9 mouse cellular contexts compared by ENCODE assay signal in genomic region chr5:106276186-106276585, GRCm38 (mm10).
DNase-seq lines count a peak whose midpoint lies in the region; ATAC-seq and TF ChIP-seq lines count a peak whose summit lies in the region.
"Had no signal": no experiment of that assay in that cellular context is flagged by ENCODE, and none has a peak within 500 bp of the region (broad histone marks: within the 10 kb centered on the region; RNA-seq: fewer than 3 reads in every experiment).

No protein-coding gene starts in this region.

- 13% methylated on average over 2 of the region's 2 CpGs for WGBS in lung, postnatal 0 days

- no peak overlapping the region for H3K4me2 ChIP-seq in lung, postnatal 0 days (replicated peaks; ENCODE audit: low read depth, low read length)

- TF ChIP-seq EP300 in lung, postnatal 0 days (IDR thresholded peaks at IDR 0.05), result no peak

- H3K27me3 ChIP-seq in lung, postnatal 0 days (replicated peaks; ENCODE audit: insufficient read depth, low read length), result no peaks in the 10 kb centered on the region

- H3K4me1 ChIP-seq in lung, postnatal 0 days (ENCODE audit: insufficient read depth, low read depth, low read length), result no peaks in the 10 kb centered on the region

- peak; percentile 6 for DNase-seq in adrenal gland, postnatal 10 days
- DNase-seq in adrenal gland, adult 8-10 months, result no peak
- DNase-seq in lung, postnatal 0 days (ENCODE audit: low spot score), result no peak
- no peak for DNase-seq in lung, postnatal 14 days
- peak; percentile 11 to 54 for DNase-seq in frontal cortex, postnatal 36 days (ENCODE audit: low spot score in 2 of 2)
- peak; percentile 16 for DNase-seq in right cerebral cortex, postnatal 25 days
- DNase-seq in kidney, adult 9 months, result no peak

- TF ChIP-seq CTCF in lung, postnatal 0 days (IDR thresholded peaks at IDR 0.05), result peak; percentile 30; the same call in 1 of the 2 replicates

- no peak overlapping the region for H3K9ac ChIP-seq in lung, postnatal 0 days (replicated peaks; ENCODE audit: low read depth)

- H3K4me3 ChIP-seq in lung, postnatal 0 days (ENCODE audit: low read depth, low read length), result no peak overlapping the region

- no peaks in the 10 kb centered on the region for H3K9me3 ChIP-seq in lung, postnatal 0 days (ENCODE audit: low read length)

- no peaks in the 10 kb centered on the region for H3K36me3 ChIP-seq in lung, postnatal 0 days (ENCODE audit: insufficient read depth, low read length)

- no peak for ATAC-seq in lung, postnatal 0 days
- ATAC-seq in inflammation-experienced regulatory T-cells, adult 6 months, result no peak
- ATAC-seq: intestine, embryonic 16.5 days had no signal

- no peak overlapping the region for H3K27ac ChIP-seq in lung, postnatal 0 days (ENCODE audit: low read length)

Comparison
In these comparisons a context has a peak if more than half of its experiments do, and no peak if none do; other contexts are left out.
1. DNase-seq: peak in adrenal gland, postnatal 10 days (single experiment), frontal cortex, postnatal 36 days (2 of 2) and right cerebral cortex, postnatal 25 days (single experiment); none in adrenal gland, adult 8-10 months (single experiment), lung, postnatal 0 days (single experiment), lung, postnatal 14 days (single experiment) and kidney, adult 9 months (single experiment).